Mouse (Mus musculus) neural tube, embryonic 14.5 days (tissue): ENCODE data around the gene 1700029P11Rik. TPM values are rescaled to one million over a fixed set of nuclear protein-coding genes. Genes with fewer than 3 reads are reported as not detected.

Source experiments
- ATAC-seq: fragments of 200-750 bp; cut with Nextera tagmentation; 2 replicates; pipeline ENCODE4 v1.8.0; 2017; ENCODE audit warnings: low read depth, mild to moderate bottlenecking, moderate TSS enrichment, moderate library complexity
- H3K27ac ChIP-seq: fragments of 300-500 bp; sonication (generic); 2 replicates; pipeline ENCODE4 v1.5.1; 2014; ENCODE audit warnings: low read depth, mild to moderate bottlenecking, control low read depth, low read length, moderate library complexity, mixed read lengths
- H3K27me3 ChIP-seq: fragments of 300-500 bp; sonication (generic); 2 replicates; pipeline ENCODE4 v1.6.1; 2014; ENCODE audit warnings: low read length; ENCODE audit not compliant: control insufficient read depth, insufficient read depth
- H3K36me3 ChIP-seq: fragments of 300-500 bp; sonication (generic); 2 replicates; pipeline ENCODE4 v1.6.1; 2014; ENCODE audit warnings: low read length, mixed read lengths; ENCODE audit not compliant: control insufficient read depth, insufficient read depth
- H3K4me1 ChIP-seq: fragments of 300-500 bp; sonication (generic); 2 replicates; pipeline ENCODE4 v1.6.1; 2014; ENCODE audit warnings: low read length; ENCODE audit not compliant: control insufficient read depth, insufficient read depth
- H3K4me2 ChIP-seq: fragments of 300-500 bp; sonication (generic); 2 replicates; pipeline ENCODE4 v1.6.1; 2014; ENCODE audit warnings: mild to moderate bottlenecking, low read depth, low read length, control low read depth
- H3K4me3 ChIP-seq: fragments of 300-500 bp; sonication (generic); 2 replicates; pipeline ENCODE4 v1.5.1; 2014; ENCODE audit warnings: low read depth, low read length, control low read depth, mixed read lengths
- H3K9ac ChIP-seq: fragments of 300-500 bp; sonication (generic); replicated peaks from 2 replicates; pipeline ENCODE4 v1.6.1; 2014; ENCODE audit warnings: low read depth, mild to moderate bottlenecking, control low read depth, low read length, mixed read lengths
- H3K9me3 ChIP-seq: fragments of 300-500 bp; sonication (generic); 2 replicates; pipeline ENCODE4 v1.6.1; 2016; ENCODE audit warnings: low read length; ENCODE audit not compliant: control insufficient read depth
- WGBS: fragments of 180-500 bp; shearing (Covaris S2); extraction: QIAGEN DNeasy Blood & Tissue Kit; methylation state at CpG from one replicate; pipeline ENCODE4 v1.1.7; 2014; 5-methylcytosine and 5-hydroxymethylcytosine counted together
- polyA plus RNA-seq: library from polyadenylated mRNA; unstranded; fragments of >200 nt; fragmentation: Nextera tagmentation; extraction: Ambion mirVana; gene quantifications from 2 replicates; pipeline ENCODE4 v1.2.1, GENCODE M21; 2014

1700029P11Rik gene
- polyA plus RNA-seq, 1 experiment from 2014 or later = not detected

DNA sequence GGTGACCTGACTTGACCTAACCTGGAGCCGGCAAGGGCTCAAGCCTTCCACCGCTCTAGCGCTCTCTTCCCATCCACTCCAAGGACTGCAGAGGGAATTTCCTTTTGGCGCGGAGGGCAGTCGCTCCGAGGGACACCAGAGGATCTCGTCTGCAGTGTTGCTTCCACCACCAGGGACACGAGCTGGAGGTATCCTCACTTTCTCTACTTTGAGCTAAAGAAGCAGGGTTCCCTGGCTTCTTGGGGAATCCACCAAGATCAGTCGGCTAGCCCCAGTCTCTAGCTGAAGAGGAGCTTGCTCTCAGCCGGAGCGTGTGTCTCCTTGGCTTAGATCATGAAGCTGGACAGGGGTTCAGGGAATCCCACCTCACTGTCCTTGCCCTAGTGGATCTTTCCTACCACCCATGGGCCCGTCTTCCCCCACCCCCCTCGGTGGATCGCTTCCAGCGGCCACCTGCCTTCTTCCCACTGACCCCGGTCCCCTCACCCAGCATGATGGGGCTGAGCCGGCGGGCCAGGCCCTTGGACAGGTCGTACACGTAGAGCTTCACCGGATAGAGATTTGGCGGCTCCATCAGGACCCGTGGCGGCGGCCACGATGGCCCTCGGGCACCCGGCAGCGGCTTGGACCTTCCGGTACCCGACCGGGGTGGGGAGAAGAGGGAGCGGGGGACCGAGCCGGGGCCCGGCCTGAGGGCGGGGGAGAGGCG lies 35.2 kb downstream of the 1700029P11Rik start:
- H3K27ac ChIP-seq = peak overlapping the region; percentile 76
- under 1% methylated on average over 39 of the region's 39 CpGs for WGBS
- peak overlapping the region; percentile 90 for H3K9ac ChIP-seq
- ATAC-seq = peak; percentile 18
- peak overlapping the region; percentile 64 for H3K4me2 ChIP-seq
- H3K9me3 ChIP-seq = no peaks in the 10 kb centered on the region
- no peaks in the 10 kb centered on the region for H3K36me3 ChIP-seq
- peaks cover 21% of the 10 kb centered on the region for H3K4me1 ChIP-seq
- no peaks in the 10 kb centered on the region for H3K27me3 ChIP-seq
- peak overlapping the region; percentile 84 for H3K4me3 ChIP-seq

DNA sequence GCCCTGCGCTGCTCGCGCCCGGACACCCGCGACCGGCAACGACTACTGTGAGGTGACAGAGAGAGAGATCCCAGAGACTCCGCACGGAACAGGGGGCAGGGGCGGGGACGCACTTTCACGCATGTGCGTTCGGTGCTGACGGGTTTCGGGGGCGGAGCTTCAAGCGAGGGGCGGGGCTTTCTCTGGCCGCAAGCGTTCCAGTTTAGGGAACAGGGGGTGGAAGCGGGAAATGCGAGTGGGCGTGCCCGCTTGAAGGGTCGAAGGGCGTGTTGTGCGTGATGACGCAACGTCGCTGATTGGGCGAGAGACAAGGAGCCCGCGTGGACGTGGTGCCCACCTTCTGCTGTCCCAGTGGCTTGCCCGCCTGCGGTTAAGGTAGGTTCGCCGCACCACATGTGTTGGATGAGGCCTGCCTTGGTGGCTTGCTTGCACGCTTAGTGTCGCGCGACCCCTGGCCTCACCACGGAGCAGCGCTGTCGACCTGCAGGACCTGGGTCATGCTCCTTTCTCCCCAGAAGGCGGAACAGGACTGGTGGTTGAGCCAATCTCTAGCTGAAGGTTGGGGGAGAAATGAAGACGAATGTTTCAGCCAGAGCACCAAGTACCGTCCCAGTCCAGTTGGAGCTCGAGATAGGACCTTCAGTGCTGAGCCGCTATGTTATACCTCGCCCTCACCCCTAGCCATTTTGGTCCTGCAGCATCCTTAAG lies 35.9 kb downstream of the 1700029P11Rik start:
- WGBS = under 1% methylated on average over 51 of the region's 53 CpGs
- H3K9ac ChIP-seq = peak overlapping the region; percentile 90

DNA sequence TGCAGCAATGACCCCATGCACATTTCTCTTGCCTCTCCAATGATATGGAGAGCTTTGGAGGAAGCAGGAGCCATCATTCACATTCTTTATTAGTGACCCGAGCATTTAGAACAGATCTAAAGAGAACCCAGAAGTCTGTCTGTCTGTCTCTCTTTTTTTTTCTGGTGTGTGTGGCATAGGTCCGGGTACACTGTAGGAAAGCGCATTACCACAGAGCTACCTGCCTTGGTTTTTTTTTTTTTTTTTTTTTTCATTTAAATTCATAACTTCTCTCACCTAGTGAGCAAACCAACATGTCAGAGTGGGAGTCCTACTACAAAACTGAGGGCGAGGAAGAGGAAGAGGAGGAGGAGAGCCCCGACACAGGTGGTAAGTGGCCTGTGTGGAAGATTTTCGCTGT lies 36.5 kb downstream of the 1700029P11Rik start:
- Histone ChIP-seq H3K36me3 (no peaks in the 10 kb centered on the region), H3K9ac (peak overlapping the region; percentile 67), H3K27ac (no peak overlapping the region; the same call in 1 of the 2 replicates), H3K4me1 (peaks cover 21% of the 10 kb centered on the region), H3K9me3 (no peaks in the 10 kb centered on the region), H3K4me2 (peak overlapping the region; percentile 64), H3K4me3 (peak overlapping the region; percentile 84), H3K27me3 (no peaks in the 10 kb centered on the region)
- WGBS = 23% methylated on average over 6 of the region's 6 CpGs
- no peak for ATAC-seq

More for the DNA sequence above, 35.9 kb downstream of the 1700029P11Rik start:
- no peaks in the 10 kb centered on the region for H3K9me3 ChIP-seq
- H3K4me3 ChIP-seq = peak overlapping the region; percentile 84
- peak; percentile 97 for ATAC-seq
- H3K36me3 ChIP-seq = no peaks in the 10 kb centered on the region
- peak overlapping the region; percentile 64 for H3K4me2 ChIP-seq
- peaks cover 21% of the 10 kb centered on the region for H3K4me1 ChIP-seq
- no peaks in the 10 kb centered on the region for H3K27me3 ChIP-seq
- peak overlapping the region; percentile 76 for H3K27ac ChIP-seq

DNA sequence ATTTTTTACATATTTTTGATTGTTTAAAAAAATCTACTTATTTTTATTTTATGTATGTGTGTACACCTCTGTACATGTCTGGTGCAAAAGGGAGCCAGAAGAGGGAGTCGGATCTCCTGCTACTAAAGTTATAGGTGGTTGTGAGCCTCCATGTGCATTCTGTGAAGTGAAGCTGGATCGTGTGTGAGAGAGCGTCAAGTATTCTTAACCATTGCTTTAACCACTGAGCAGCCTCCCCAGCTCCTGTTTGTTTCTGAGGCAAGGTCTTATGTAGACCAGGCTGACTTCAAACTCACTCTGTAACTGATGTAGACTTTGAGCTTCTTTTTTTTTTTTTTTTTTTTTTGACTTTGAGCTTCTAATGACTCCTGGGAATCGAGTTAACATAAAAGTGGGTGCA lies 37.1 kb downstream of the 1700029P11Rik start:
- peaks cover 21% of the 10 kb centered on the region for H3K4me1 ChIP-seq
- no peak overlapping the region for H3K4me3 ChIP-seq
- no peak overlapping the region for H3K4me2 ChIP-seq
- no peak overlapping the region for H3K9ac ChIP-seq
- H3K36me3 ChIP-seq = no peaks in the 10 kb centered on the region
- no peaks in the 10 kb centered on the region for H3K27me3 ChIP-seq
- no peak for ATAC-seq
- H3K27ac ChIP-seq = no peak overlapping the region
- H3K9me3 ChIP-seq = no peaks in the 10 kb centered on the region
- 85% methylated on average over 4 of the region's 4 CpGs for WGBS

DNA sequence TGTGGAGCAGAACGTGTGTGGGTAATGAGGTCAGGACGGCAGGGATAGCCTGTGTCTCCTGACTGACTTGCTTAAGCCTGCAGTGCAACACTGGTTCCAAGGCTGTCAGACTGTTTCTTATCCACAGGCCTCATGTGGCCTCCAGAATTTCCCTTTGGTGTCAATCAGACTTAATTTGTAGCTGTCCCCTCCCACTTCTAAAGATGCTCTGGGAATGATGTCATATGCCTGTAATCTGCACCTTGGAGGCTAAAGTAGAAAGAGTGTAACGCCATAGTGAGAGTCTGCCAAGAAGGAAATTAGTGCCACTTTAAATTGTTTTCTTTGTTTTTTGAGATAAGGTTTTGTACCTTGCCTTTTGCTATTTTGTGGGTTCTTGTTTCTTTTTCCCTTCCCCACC lies 38.9 kb downstream of the 1700029P11Rik start:
- H3K27ac ChIP-seq = no peak overlapping the region
- no peak overlapping the region for H3K4me2 ChIP-seq
- no peak for ATAC-seq
- no peak overlapping the region for H3K9ac ChIP-seq
- H3K4me3 ChIP-seq = no peak overlapping the region
- H3K36me3 ChIP-seq = peaks cover 9% of the 10 kb centered on the region
- no peaks in the 10 kb centered on the region for H3K27me3 ChIP-seq
- 88% methylated on average over 3 of the region's 3 CpGs for WGBS
- peaks cover 16% of the 10 kb centered on the region for H3K4me1 ChIP-seq
- H3K9me3 ChIP-seq = no peaks in the 10 kb centered on the region

DNA sequence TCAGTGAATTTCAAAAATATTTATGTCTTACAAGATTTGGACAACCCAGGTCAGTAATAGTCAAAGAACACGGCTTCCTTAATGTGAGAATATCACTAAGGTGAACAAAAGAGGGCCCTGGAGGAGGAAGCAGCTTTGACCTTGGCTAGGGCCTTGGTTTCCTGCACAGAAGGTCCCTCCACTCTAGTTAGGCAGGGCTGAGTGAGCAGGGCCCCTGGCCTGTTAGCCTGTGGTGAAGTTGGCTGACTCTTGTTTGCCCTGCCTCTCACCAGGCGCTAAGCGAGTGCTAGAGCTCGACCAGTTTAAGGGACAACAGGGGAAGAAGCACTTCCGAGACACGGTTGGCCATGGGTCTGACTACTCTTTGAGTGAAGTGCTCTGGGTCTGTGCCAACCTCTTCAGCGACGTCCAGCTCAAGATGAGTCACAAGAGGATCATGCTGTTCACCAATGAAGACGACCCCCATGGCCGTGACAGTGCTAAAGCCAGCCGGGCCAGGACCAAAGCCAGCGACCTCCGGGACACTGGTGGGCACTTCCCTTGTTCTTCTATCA lies 42.3 kb downstream of the 1700029P11Rik start:
- H3K4me1 ChIP-seq = no peaks in the 10 kb centered on the region
- WGBS = 91% methylated on average over 13 of the region's 13 CpGs
- H3K9me3 ChIP-seq = no peaks in the 10 kb centered on the region
- ATAC-seq = no peak
- H3K27ac ChIP-seq = no peak overlapping the region
- H3K4me3 ChIP-seq = no peak overlapping the region
- H3K9ac ChIP-seq = no peak overlapping the region
- peaks cover 39% of the 10 kb centered on the region for H3K36me3 ChIP-seq
- no peaks in the 10 kb centered on the region for H3K27me3 ChIP-seq
- H3K4me2 ChIP-seq = no peak overlapping the region

DNA sequence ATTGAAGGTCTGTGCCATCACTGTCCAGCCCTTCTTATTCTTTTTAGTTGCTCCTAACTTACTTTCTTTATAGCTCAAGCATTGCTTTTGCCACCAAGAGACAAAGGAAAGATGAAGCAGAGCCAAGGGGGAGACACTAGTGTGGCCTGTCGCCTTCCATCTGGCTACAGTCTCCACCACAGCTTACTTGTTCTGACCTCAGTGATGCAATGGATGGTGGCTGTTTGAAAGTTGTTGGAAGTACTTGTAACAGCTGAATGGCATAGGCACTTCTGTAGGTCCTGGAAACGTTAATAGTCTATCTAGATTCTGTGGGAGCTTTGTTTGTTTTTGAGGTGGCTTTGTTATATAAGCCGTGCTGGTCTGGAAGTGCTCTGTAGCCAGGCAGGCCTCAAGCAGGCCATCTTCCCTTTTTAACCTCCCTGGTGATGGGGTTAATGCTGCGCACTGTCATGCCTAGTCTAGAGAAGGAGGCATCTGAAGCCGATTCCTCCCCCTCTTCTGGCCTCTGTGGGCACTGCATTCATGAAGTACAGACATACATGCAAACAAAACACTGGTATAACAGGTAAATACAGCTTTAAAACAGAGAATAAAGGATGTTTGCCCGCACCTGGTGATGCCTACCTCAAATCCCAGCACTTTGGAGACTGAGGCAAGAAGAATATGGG lies 43.8 kb downstream of the 1700029P11Rik start:
- H3K27ac ChIP-seq = no peak overlapping the region
- 92% methylated on average over 6 of the region's 6 CpGs for WGBS
- H3K9ac ChIP-seq = no peak overlapping the region
- peaks cover 46% of the 10 kb centered on the region for H3K36me3 ChIP-seq
- ATAC-seq = no peak
- no peaks in the 10 kb centered on the region for H3K9me3 ChIP-seq
- H3K4me1 ChIP-seq = no peaks in the 10 kb centered on the region
- H3K4me3 ChIP-seq = no peak overlapping the region
- no peaks in the 10 kb centered on the region for H3K27me3 ChIP-seq
- H3K4me2 ChIP-seq = no peak overlapping the region

DNA sequence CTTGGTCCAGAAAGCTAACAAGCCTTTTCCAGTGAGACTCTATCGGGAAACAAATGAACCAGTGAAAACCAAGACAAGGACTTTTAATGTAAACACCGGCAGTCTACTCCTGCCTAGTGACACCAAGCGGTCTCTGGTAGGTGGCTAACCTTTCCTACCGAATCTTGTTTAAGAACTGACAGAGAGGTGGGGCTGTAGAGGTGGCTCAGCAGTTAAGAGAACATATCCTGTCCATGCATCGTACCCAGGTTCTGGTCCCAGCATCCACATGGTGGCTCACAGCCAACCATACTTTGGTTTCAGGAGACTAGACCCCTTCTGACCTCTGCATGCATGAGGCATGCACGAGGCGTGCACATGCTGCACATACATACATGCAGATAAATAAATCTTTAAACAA lies 46.9 kb downstream of the 1700029P11Rik start:
- H3K9ac ChIP-seq = no peak overlapping the region
- no peak for ATAC-seq

More for the DNA sequence above, 46.9 kb downstream of the 1700029P11Rik start:
- Histone ChIP-seq H3K36me3 (peaks cover 75% of the 10 kb centered on the region), H3K27me3 (no peaks in the 10 kb centered on the region), H3K27ac (no peak overlapping the region), H3K4me2 (no peak overlapping the region), H3K4me3 (no peak overlapping the region), H3K4me1 (no peaks in the 10 kb centered on the region), H3K9me3 (no peaks in the 10 kb centered on the region)
- 95% methylated on average over 7 of the region's 7 CpGs for WGBS
